Mouse (Mus musculus): ENCODE results near the gene Lama1.

- TF ChIP-seq TAL1 (IDR thresholded peaks at IDR 0.05; ENCODE audit: low read length): no peak
- no peak for TF ChIP-seq GATA1 (IDR thresholded peaks at IDR 0.05; ENCODE audit: low read length)
Measured at GRCm38 (mm10) chr17:67866026-67866425, 169.0 kb downstream of the Lama1 start.

All from erythroblast, embryonic 14.5 days (primary cell).